In genomic region chr11:101626995-101627856, GRCm38 (mm10) we compare ENCODE assay signal across 7 mouse cellular contexts. TPM values are rescaled to one million over a fixed set of nuclear protein-coding genes. Genes with fewer than 3 reads are reported as not detected.
DNase-seq lines count a peak whose midpoint lies in the region; ATAC-seq lines count a peak whose summit lies in the region.

Gene Rdm1, plus strand, starts transcription at chr11:101627195.

- peak within 1 kb of the TSS; percentile 50 for H3K4me3 ChIP-seq in intestine, embryonic 15.5 days (replicated peaks)
- H3K4me3 ChIP-seq in midbrain, embryonic 12.5 days = peak within 1 kb of the TSS; percentile 55

- no peaks in the 10 kb centered on the region for H3K9me3 ChIP-seq in intestine, embryonic 15.5 days
- H3K9me3 ChIP-seq in midbrain, embryonic 12.5 days = no peaks in the 10 kb centered on the region

- DNase-seq in adrenal gland, adult 8-10 months = peak; percentile 80
- DNase-seq in embryo, embryonic 11.5 days (ENCODE audit: low read depth, low spot score) = peak; percentile 79
- DNase-seq in gastrocnemius, postnatal 36 days = peak; percentile 68 to 75
- DNase-seq in left cerebral cortex, postnatal 4 days = peak; percentile 85
- peak; percentile 76 for DNase-seq in spleen, adult 12 weeks (ENCODE audit: low spot score)

- WGBS in intestine, embryonic 15.5 days = under 1% methylated on average over 34 of the region's 34 CpGs
- WGBS in midbrain, embryonic 12.5 days = under 1% methylated on average over 34 of the region's 34 CpGs

- intact Hi-C loops in gastrocnemius, postnatal 36 days (cut with DNase I) = no loop called here
- intact Hi-C loops in left cerebral cortex, postnatal 4 days (cut with DNase I) = no loop called here

- peak within 1 kb of the TSS; percentile 99 for H3K27ac ChIP-seq in intestine, embryonic 15.5 days
- peak within 1 kb of the TSS; percentile 96 for H3K27ac ChIP-seq in midbrain, embryonic 12.5 days (replicated peaks)

- H3K36me3 ChIP-seq in intestine, embryonic 15.5 days = no peaks in the 10 kb centered on the region
- H3K36me3 ChIP-seq in midbrain, embryonic 12.5 days = no peaks in the 10 kb centered on the region

- peak; percentile 94 for ATAC-seq in intestine, embryonic 15.5 days
- ATAC-seq in midbrain, embryonic 12.5 days (ENCODE audit: low FRiP score, low read depth) = peak; percentile 89

- peak within 1 kb of the TSS; percentile 84 for H3K4me2 ChIP-seq in intestine, embryonic 15.5 days (replicated peaks)
- peak within 1 kb of the TSS; percentile 86 for H3K4me2 ChIP-seq in midbrain, embryonic 12.5 days (replicated peaks)

- H3K4me1 ChIP-seq in intestine, embryonic 15.5 days (replicated peaks) = no peaks in the 10 kb centered on the region
- H3K4me1 ChIP-seq in midbrain, embryonic 12.5 days = peaks cover 12% of the 10 kb centered on the region

- no peaks in the 10 kb centered on the region for H3K27me3 ChIP-seq in intestine, embryonic 15.5 days (replicated peaks)
- no peaks in the 10 kb centered on the region for H3K27me3 ChIP-seq in midbrain, embryonic 12.5 days

- H3K9ac ChIP-seq in intestine, embryonic 15.5 days = peak within 1 kb of the TSS; percentile 65
- peak within 1 kb of the TSS; percentile 62 for H3K9ac ChIP-seq in midbrain, embryonic 12.5 days (replicated peaks)

RNA-seq across cellular contexts. Expression of gene Rdm1, which starts in this region (rescaled TPM):
- 10 to 100 TPM; 30.5 to 45.6 (median 33.6) TPM for total RNA-seq in adrenal gland, adult 8-10 months (2022)
- total RNA-seq in gastrocnemius, postnatal 36 days (2021) = 10 to 100 TPM; 22.4 to 24.3 TPM
- polyA plus RNA-seq in intestine, embryonic 15.5 days (2015; fragmentation: Nextera tagmentation; extraction: Ambion mirVana) = 34.5 and 35.8 TPM in 2 replicates
- total RNA-seq in left cerebral cortex, postnatal 4 days (2021) = 1 to 10 TPM; 4.5 to 4.7 TPM
- polyA plus RNA-seq in midbrain, embryonic 12.5 days (2016; fragmentation: Nextera tagmentation; extraction: Ambion mirVana) = 41.9 and 48.9 TPM in 2 replicates

Comparison
In these comparisons a context has a peak if more than half of its experiments do, and no peak if none do; other contexts are left out.
1. Peak in every context shown above with its lines: DNase-seq, ATAC-seq, H3K4me3 ChIP-seq and H3K27ac ChIP-seq.
2. RNA of gene Rdm1 (total RNA-seq): 30.5 to 45.6 TPM in adrenal gland, adult 8-10 months and 22.4 to 24.3 TPM in gastrocnemius, postnatal 36 days; 4.5 to 4.7 TPM in left cerebral cortex, postnatal 4 days; every median in the first group is over 4 times any median in the second.